Mouse (Mus musculus) neural tube, embryonic 11.5 days (tissue): Measurements from ENCODE around the gene Optn. TPM values are rescaled to one million over a fixed set of nuclear protein-coding genes. Genes with fewer than 3 reads are reported as not detected.

Source experiments
- ATAC-seq: fragments of 200-750 bp; cut with Nextera tagmentation; 2 replicates; pipeline ENCODE4 v1.8.0; 2017; ENCODE audit warnings: moderate number of reproducible peaks, mild to moderate bottlenecking, moderate TSS enrichment, moderate library complexity; ENCODE audit not compliant: insufficient read depth, low FRiP score, low TSS enrichment
- DNase-seq: peaks from one replicate; pipeline ENCODE4 v3.0.0-alpha.2; 2015; ENCODE audit warnings: low spot score
- H3K27ac ChIP-seq: fragments of 300-500 bp; sonication (generic); 2 replicates; pipeline ENCODE4 v1.5.1; 2014; ENCODE audit warnings: low read depth, mild to moderate bottlenecking, low read length
- H3K27me3 ChIP-seq: fragments of 300-500 bp; sonication (generic); 2 replicates; pipeline ENCODE4 v1.6.1; 2014; ENCODE audit warnings: mild to moderate bottlenecking, low read length, mixed read lengths; ENCODE audit not compliant: control insufficient read depth, insufficient read depth
- H3K36me3 ChIP-seq: fragments of 300-500 bp; sonication (generic); 2 replicates; pipeline ENCODE4 v1.6.1; 2014; ENCODE audit warnings: mild to moderate bottlenecking, low read length, moderate library complexity, mixed read lengths; ENCODE audit not compliant: control insufficient read depth, insufficient read depth
- H3K4me1 ChIP-seq: fragments of 300-500 bp; sonication (generic); 2 replicates; pipeline ENCODE4 v1.6.1; 2014; ENCODE audit warnings: low read length, mixed read lengths; ENCODE audit not compliant: control insufficient read depth, insufficient read depth
- H3K4me2 ChIP-seq: fragments of 300-500 bp; sonication (generic); 2 replicates; pipeline ENCODE4 v1.6.1; 2014; ENCODE audit warnings: low read depth, mild to moderate bottlenecking, moderate library complexity
- H3K4me3 ChIP-seq: fragments of 300-500 bp; sonication (generic); 2 replicates; pipeline ENCODE4 v1.5.1; 2014; ENCODE audit warnings: low read depth, low read length
- H3K9ac ChIP-seq: fragments of 300-500 bp; sonication (generic); 2 replicates; pipeline ENCODE4 v1.6.1; 2014; ENCODE audit warnings: mild to moderate bottlenecking, low read length
- H3K9me3 ChIP-seq: fragments of 300-500 bp; sonication (generic); 2 replicates; pipeline ENCODE4 v1.6.1; 2016; ENCODE audit warnings: low read length; ENCODE audit not compliant: control insufficient read depth
- WGBS: fragments of 180-500 bp; shearing (Covaris S2); extraction: QIAGEN DNeasy Blood & Tissue Kit; methylation state at CpG from one replicate; pipeline ENCODE4 v1.1.7; 2014; 5-methylcytosine and 5-hydroxymethylcytosine counted together
- polyA plus RNA-seq: library from polyadenylated mRNA; unstranded; fragments of >200 nt; fragmentation: Nextera tagmentation; extraction: Ambion mirVana; gene quantifications from 2 replicates; pipeline ENCODE4 v1.2.1, GENCODE M21; 2014

Optn gene
- polyA plus RNA-seq, 1 experiment from 2014 or later, result 5.7 TPM

GRCm38 (mm10) chr2:5038320-5038719 lies 25.5 kb downstream of the Optn start:
- H3K4me3 ChIP-seq, result no peak overlapping the region
- H3K4me2 ChIP-seq, result no peak overlapping the region
- H3K4me1 ChIP-seq, result peaks cover 2% of the 10 kb centered on the region; the same call in 1 of the 2 replicates
- no peak overlapping the region for H3K27ac ChIP-seq
- no peaks in the 10 kb centered on the region for H3K27me3 ChIP-seq
- DNase-seq (no peak), ATAC-seq (no peak; the same call in 1 of the 2 replicates)
- WGBS, result 68% methylated on average over 5 of the region's 5 CpGs
- H3K9me3 ChIP-seq, result no peaks in the 10 kb centered on the region
- no peak overlapping the region for H3K9ac ChIP-seq
- no peaks in the 10 kb centered on the region for H3K36me3 ChIP-seq

GRCm38 (mm10) chr2:5037390-5037789 lies 26.5 kb downstream of the Optn start:
- Histone ChIP-seq H3K27me3 (no peaks in the 10 kb centered on the region), H3K9ac (no peak overlapping the region), H3K4me3 (no peak overlapping the region), H3K36me3 (no peaks in the 10 kb centered on the region), H3K9me3 (no peaks in the 10 kb centered on the region), H3K4me1 (peaks cover 2% of the 10 kb centered on the region; the same call in 1 of the 2 replicates), H3K4me2 (no peak overlapping the region), H3K27ac (no peak overlapping the region)
- ATAC-seq (no peak), DNase-seq (no peak)
- 35% methylated on average over 3 of the region's 3 CpGs for WGBS

- Histone ChIP-seq H3K4me1 (peaks cover 2% of the 10 kb centered on the region; the same call in 1 of the 2 replicates), H3K9ac (no peak overlapping the region), H3K4me2 (no peak overlapping the region), H3K27me3 (no peaks in the 10 kb centered on the region), H3K9me3 (no peaks in the 10 kb centered on the region), H3K4me3 (no peak overlapping the region), H3K27ac (no peak overlapping the region), H3K36me3 (no peaks in the 10 kb centered on the region)
- WGBS, result 87% methylated on average over 10 of the region's 10 CpGs
- no peak for DNase-seq
- no peak for ATAC-seq
These were observed 27.3 kb downstream of the Optn start for GRCm38 (mm10) chr2:5036411-5037076.

GRCm38 (mm10) chr2:5035241-5035640 lies 28.6 kb downstream of the Optn start:
- ATAC-seq (no peak), DNase-seq (no peak)
- Histone ChIP-seq H3K4me2 (no peak overlapping the region), H3K9ac (no peak overlapping the region), H3K36me3 (no peaks in the 10 kb centered on the region), H3K9me3 (no peaks in the 10 kb centered on the region), H3K4me1 (peaks cover 2% of the 10 kb centered on the region; the same call in 1 of the 2 replicates), H3K4me3 (no peak overlapping the region), H3K27ac (no peak overlapping the region), H3K27me3 (no peaks in the 10 kb centered on the region)
- 87% methylated on average over 9 of the region's 9 CpGs for WGBS

GRCm38 (mm10) chr2:5034801-5035200 lies 29.1 kb downstream of the Optn start:
- no peak for ATAC-seq
- WGBS, result 88% methylated on average over 8 of the region's 8 CpGs

GRCm38 (mm10) chr2:5033546-5034420 lies 30.1 kb downstream of the Optn start:
- H3K4me2 ChIP-seq, result no peak overlapping the region
- H3K9ac ChIP-seq, result no peak overlapping the region
- no peak overlapping the region for H3K27ac ChIP-seq
- H3K9me3 ChIP-seq, result no peaks in the 10 kb centered on the region
- H3K36me3 ChIP-seq, result no peaks in the 10 kb centered on the region
- ATAC-seq (no peak), DNase-seq (no peak)
- H3K4me1 ChIP-seq, result peaks cover 2% of the 10 kb centered on the region; the same call in 1 of the 2 replicates
- no peaks in the 10 kb centered on the region for H3K27me3 ChIP-seq
- no peak overlapping the region for H3K4me3 ChIP-seq
- WGBS, result 70% methylated on average over 12 of the region's 15 CpGs

More at GRCm38 (mm10) chr2:5034801-5035200, 29.1 kb downstream of the Optn start:
- Histone ChIP-seq H3K27me3 (no peaks in the 10 kb centered on the region), H3K9me3 (no peaks in the 10 kb centered on the region), H3K4me3 (no peak overlapping the region), H3K4me2 (no peak overlapping the region), H3K9ac (no peak overlapping the region), H3K4me1 (peaks cover 2% of the 10 kb centered on the region; the same call in 1 of the 2 replicates), H3K36me3 (no peaks in the 10 kb centered on the region), H3K27ac (no peak overlapping the region)
- DNase-seq, result no peak

- peaks cover 2% of the 10 kb centered on the region; the same call in 1 of the 2 replicates for H3K4me1 ChIP-seq
- no peak overlapping the region for H3K4me2 ChIP-seq
- no peaks in the 10 kb centered on the region for H3K9me3 ChIP-seq
- no peak overlapping the region for H3K9ac ChIP-seq
- WGBS, result 82% methylated on average over 5 of the region's 5 CpGs
- no peak for ATAC-seq
- no peak for DNase-seq
- no peaks in the 10 kb centered on the region for H3K36me3 ChIP-seq
- no peak overlapping the region for H3K27ac ChIP-seq
- no peak overlapping the region for H3K4me3 ChIP-seq
- no peaks in the 10 kb centered on the region for H3K27me3 ChIP-seq
These were observed 31.2 kb downstream of the Optn start for GRCm38 (mm10) chr2:5032665-5033064.

- no peak for ATAC-seq
- Histone ChIP-seq H3K4me3 (no peak overlapping the region), H3K27me3 (no peaks in the 10 kb centered on the region), H3K4me2 (no peak overlapping the region), H3K9ac (no peak overlapping the region), H3K4me1 (no peaks in the 10 kb centered on the region), H3K36me3 (no peaks in the 10 kb centered on the region), H3K9me3 (no peaks in the 10 kb centered on the region), H3K27ac (no peak overlapping the region)
- DNase-seq, result no peak
- 87% methylated on average over 7 of the region's 7 CpGs for WGBS
These were observed 32.6 kb downstream of the Optn start for GRCm38 (mm10) chr2:5031215-5031614.
